Mouse (Mus musculus): ENCODE measurements around the gene Med16. TPM values are rescaled to one million over a fixed set of nuclear protein-coding genes. Genes with fewer than 3 reads are reported as not detected.
"Not testable (repeated sequence)": the region's sequence is repeated elsewhere in the genome, so short reads cannot be mapped to it uniquely, and the experiment has no call there.

Med16 gene
- total RNA-seq, 2 experiments from 2014 or later = 50.4 to 56.7 TPM

GRCm38 (mm10) chr10:79884938-79885337 is 23.8 kb downstream of the Med16 start:
- not testable (repeated sequence) for DNase-seq

GRCm38 (mm10) chr10:79884446-79884845 is 24.3 kb downstream of the Med16 start:
- peak; percentile 79 to 82 for DNase-seq

GRCm38 (mm10) chr10:79883297-79884084 is 25.2 kb downstream of the Med16 start:
- peak; percentile 80 to 89 for DNase-seq

GRCm38 (mm10) chr10:79881981-79882380 is 26.7 kb downstream of the Med16 start:
- DNase-seq = no peak

- DNase-seq = no peak
Observed at GRCm38 (mm10) chr10:79880721-79881120, 28.0 kb downstream of the Med16 start.

DNA sequence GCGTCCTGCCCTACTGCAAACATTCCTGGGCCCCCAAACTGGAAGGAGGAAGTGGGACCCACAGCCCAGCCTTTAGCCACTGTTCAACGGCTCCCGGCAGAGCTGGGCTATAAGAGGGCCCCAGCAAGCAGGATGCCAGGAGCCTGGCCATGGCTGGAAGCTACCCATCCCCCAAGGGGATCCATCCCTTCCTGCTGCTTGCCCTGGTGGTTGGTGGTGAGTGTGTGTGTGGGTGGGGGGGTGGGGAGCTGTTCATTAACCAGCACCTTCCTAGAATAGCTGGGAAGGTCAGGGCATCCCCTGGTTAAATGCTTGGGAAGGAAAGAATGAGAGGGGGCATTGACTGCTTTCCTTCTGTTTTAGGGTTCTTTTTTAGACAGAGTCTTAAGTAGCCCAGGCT is 29.2 kb downstream of the Med16 start:
- no peak for DNase-seq

DNA sequence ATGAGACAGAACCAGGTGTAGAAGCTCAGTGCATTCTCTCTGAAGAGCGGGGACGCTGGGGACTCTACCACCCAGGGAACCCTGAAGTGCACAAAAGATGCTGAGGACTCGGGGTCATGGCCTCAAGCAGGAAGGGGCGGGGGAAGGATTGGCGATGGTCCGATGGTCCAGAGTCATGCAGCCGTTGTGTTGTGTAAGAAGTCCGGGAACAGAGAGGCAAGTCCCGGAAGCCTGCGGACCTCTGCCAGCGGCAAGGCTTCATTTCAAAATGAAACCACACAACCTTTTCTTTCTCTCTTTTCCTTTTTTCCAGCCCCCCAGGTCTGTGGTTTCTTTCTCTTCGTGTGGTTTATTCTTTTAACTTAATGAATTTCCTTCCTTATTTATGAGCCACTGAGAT is 31.0 kb downstream of the Med16 start:
- peak; percentile 67 to 82 for DNase-seq

- DNase-seq = no peak
Observed at GRCm38 (mm10) chr10:79877174-79877573, 31.5 kb downstream of the Med16 start.

- no peak for DNase-seq
Observed at GRCm38 (mm10) chr10:79874290-79874862, 34.3 kb downstream of the Med16 start, which contains the start of the genes Prtn3 and Plppr3. Gene Prtn3, plus strand, starts transcription at chr10:79874476. Gene Plppr3, minus strand, starts transcription at chr10:79874634.

DNA sequence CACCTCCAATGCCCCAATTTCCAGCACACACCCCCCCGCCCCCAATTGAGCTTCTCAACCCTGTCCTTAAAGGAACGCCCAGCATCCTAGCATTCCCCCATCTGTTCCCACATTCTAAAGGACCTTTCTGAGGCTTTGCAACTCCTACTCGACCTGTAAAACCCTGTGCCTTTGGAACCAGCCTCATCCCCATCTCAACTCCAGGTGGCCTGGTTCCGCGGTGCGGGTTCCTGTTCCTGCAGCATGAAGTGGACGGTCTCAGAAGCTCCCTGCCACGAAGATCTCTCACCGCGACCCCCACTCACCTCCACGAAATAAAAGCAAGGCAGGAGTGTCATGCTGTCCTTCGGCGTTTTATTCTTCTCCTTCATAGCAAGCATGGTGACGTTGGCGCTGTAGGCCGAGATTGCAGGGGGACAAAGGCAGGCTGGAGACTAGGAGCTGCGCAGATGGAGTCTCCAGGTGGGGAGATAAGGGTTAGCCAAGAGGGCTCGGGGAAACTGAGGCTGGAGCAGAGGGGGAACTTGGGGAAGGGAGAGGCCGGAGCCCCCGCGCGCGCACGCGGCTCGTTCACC is 34.9 kb downstream of the Med16 start:
- DNase-seq = no peak

DNA sequence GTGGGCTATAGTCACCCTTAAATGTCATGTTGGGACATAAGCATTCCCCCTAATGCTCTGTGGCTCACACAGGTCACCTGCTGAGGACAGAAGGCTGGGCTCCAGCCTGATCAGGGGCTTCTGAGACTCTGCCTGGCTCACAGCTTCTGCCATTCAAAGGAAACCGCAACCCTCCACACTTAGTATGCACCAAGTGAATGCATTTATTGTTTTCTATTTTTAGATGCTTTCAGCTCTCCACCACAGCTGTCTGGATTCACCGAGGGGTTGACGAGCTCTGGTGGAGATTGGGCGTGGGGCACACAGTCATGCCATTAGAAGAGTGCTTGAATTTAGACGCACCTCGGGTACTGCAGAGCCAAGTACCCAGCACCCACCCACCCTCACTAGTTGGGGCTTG is 35.4 kb downstream of the Med16 start:
- DNase-seq = no peak

GRCm38 (mm10) chr10:79872862-79873261 is 35.9 kb downstream of the Med16 start:
- no peak for DNase-seq

DNA sequence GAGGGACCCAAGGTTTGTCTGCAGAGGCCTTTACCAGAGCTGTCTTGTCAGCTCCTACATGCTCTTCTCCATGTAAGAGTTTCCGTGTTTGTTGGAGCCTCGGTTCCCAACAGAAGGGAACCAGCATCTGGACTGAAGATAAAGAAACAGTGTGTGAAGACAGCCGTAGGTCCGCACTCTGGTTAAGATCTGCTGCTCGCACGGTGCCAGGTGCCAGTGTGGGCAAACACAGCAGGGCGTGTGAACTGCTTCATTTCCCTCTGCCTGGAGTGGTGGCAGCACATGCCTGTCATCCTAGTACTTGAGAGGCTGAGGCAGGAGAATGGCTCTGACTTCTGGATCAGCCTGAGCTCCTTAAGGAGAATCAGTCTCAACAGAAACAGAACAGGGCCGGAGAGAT is 36.9 kb downstream of the Med16 start:
- no peak for DNase-seq

DNA sequence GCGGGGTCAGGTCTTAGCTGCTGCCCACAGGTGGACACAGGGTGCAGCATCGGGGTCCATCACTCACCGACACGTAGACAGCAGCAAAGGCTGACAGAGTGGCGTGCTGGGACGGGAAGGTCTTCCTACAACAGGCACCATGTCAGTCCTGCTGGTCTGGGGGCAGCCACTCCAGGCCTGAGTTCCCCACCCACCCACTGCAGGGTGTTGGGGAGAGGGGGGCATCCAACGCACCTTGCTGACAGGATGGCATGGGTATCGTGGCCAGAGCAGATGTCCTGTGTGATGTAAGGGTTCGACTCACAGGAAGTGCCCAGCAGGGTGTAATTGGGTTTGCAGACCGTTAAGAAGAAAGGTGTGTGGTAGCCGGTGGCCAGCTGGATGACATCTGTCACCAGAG is 42.1 kb downstream of the Med16 start:
- DNase-seq = no peak

DNA sequence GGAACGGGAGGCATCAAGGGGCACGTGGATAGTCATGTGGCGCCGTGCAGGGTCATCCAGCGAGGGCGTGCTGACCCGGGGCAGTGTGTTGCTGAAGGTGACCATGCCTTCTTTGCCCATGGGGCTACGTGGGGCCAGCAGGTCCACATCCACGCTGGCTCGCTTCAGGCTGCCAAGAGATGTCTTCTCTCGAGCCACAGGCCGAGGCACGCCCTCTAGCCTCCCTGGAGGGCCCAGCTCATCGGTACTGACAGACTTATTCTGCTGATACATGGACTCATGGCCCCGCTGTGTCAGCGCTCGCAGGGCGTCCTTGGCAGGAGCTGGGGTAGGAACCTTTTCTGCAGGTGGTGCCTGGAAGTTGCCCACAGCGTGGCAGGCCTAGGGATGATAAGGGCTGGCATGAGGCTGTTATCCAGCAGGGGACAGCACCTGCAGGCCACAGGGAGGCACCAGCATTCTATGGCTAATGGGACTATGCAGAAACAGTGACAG is 42.9 kb downstream of the Med16 start:
- peak in 1 of 2 experiments; percentile 57 for DNase-seq

DNA sequence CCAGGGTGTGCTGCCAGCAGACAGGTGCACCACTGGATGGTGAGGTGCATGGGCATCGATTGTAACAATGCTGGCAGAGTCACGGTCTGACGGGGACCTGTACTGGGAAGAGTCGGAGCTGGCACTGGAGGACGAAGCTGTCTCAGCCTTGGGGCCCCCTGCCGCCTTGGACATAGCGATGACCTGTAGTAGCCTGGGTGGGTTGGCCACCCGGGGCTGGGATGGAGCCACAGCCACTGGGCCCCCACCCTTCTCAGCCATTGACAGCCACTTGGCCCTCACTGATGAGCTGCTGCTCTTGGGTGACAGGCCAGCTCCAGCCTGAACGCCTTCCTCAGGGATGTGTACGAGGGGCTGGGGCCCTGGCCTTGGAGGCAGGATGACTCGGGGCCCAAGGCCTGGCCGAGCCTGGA is 43.5 kb downstream of the Med16 start:
- no peak for DNase-seq

DNA sequence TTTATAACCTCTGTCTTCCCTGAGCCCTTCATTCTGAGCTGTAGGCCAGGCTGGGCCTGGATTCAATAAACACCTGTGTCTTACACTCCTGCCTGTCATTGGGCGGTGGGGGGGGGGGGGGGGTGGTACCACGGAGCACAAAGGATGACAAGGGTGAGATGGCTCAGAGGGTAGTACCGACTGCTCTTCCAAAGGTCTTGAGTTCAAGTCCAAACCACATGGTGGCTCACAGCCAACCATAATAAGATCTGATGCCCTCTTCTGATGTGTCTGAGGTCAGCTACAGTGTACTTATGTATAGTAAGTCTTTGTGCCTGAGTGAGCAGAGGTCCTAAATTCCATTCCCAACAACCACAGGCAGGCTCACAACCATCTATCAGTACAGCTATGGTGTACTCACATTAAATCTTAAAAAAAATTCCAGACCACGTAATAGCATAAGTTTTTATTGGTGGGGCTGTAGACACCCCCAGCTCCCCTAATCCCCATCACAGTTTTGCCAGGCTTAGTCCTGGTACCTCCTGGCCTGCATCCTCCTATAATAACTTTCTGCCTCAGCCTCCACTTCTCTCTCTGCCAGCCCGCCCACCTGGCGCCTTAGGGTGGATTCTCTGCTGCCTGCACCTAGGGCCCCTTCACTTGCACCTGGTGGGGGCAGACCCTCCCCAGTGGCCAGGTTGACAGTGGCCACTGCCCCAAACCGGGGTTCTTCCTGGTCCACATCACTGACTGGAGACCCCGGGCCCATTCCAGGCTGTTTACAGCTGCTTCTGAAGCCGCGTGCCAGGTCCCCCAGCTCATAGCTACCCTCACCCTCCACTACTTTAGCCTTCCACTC is 44.2 kb downstream of the Med16 start:
- no peak for DNase-seq

DNA sequence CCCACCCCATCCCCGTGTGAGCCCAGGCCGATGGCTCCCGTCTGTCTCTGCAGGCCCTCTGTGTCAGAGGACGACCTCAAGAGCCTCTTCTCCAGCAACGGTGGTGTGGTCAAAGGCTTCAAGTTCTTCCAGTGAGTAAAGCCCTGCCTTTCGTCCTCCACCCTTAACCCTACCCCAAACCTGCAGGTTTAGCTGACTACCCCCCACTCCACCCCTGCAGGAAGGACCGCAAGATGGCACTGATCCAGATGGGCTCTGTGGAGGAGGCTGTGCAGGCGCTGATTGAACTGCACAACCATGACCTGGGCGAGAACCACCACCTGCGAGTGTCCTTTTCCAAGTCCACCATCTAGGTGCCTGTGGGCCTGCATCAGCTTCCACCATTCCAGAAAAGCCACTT is 45.8 kb downstream of the Med16 start:
- DNase-seq = no peak

- no peak for DNase-seq
Observed at GRCm38 (mm10) chr10:79862049-79862788, 46.5 kb downstream of the Med16 start.

DNA sequence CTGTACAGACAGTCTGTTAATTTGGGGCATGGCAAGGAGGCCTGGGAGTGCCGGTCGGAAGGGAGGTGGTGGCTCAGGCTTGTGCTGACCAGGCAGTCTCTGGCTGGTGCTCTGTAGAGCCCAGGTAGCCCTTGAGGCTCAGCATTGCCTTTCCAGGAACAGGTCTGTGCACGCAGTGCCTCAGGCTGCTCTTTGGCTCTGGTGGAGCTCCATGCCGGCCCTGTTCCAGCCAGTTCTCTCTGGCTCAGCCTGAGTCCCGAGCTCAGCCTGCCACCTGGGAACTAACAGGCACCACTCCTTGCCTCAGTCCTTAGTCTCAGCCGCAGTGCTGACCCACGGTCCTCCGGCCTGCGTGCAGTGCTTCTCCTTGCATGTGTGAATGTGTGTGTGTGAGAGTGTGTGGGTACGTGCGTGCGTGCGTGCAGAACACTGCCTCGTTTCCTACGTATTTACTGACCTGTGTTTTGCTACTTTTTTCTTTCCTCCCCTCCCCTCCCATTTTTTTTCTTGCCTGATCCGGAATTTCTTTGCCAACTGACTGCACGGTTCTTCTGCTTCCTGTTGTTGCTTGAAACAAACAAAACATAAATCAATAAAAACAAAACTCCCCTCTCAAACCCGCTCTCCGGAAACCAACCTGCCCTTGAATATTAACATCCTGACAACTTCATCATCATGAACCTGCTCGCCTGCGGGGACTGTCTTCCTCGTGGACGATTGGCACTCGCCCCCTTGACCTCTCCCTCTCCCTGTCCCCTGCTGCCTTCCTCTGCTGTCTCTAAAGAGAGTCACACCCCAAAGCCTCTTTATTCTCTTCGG is 47.3 kb downstream of the Med16 start:
- no peak for DNase-seq
